Mouse (Mus musculus) lung, postnatal 25 days (tissue): ENCODE data around the gene Dazap1.

ENCODE experiments used
- DNase-seq: peaks from one replicate; pipeline ENCODE4 v3.0.0; 2022; ENCODE audit warnings: low spot score

Gene Dazap1

GRCm38 (mm10) chr10:80248971-80249640 lies 12.2 kb upstream of the Dazap1 start, which contains the start of gene Ndufs7:
Gene Ndufs7, plus strand, starts transcription at chr10:80249121.
- peak; percentile 96 for DNase-seq

- no peak for DNase-seq
Observed at GRCm38 (mm10) chr10:80250059-80250458, 11.2 kb upstream of the Dazap1 start.

- DNase-seq = no peak
Observed at GRCm38 (mm10) chr10:80250573-80250972, 10.7 kb upstream of the Dazap1 start.

GRCm38 (mm10) chr10:80252011-80252410 lies 9.3 kb upstream of the Dazap1 start:
- DNase-seq = no peak

GRCm38 (mm10) chr10:80252493-80253274 lies 8.6 kb upstream of the Dazap1 start:
- DNase-seq = no peak

GRCm38 (mm10) chr10:80253551-80253950 lies 7.7 kb upstream of the Dazap1 start:
- DNase-seq = no peak

GRCm38 (mm10) chr10:80254331-80255297 lies 6.7 kb upstream of the Dazap1 start:
- DNase-seq = no peak

- DNase-seq = no peak
Observed at GRCm38 (mm10) chr10:80255881-80256535, 5.3 kb upstream of the Dazap1 start.

- DNase-seq = no peak
Observed at GRCm38 (mm10) chr10:80257936-80258335, 3.4 kb upstream of the Dazap1 start.

GRCm38 (mm10) chr10:80258752-80259462 lies 2.4 kb upstream of the Dazap1 start:
- DNase-seq = no peak

GRCm38 (mm10) chr10:80259463-80259805 lies 1.9 kb upstream of the Dazap1 start:
- DNase-seq = no peak

- no peak for DNase-seq
Observed at GRCm38 (mm10) chr10:80259861-80260641, 1.2 kb upstream of the Dazap1 start.

- peak; percentile 99 for DNase-seq
Observed at GRCm38 (mm10) chr10:80261585-80261968, 291 bp downstream of the Dazap1 start.

- no peak for DNase-seq
Observed at GRCm38 (mm10) chr10:80262169-80262568, 883 bp downstream of the Dazap1 start.

GRCm38 (mm10) chr10:80262776-80263365 lies 1.6 kb downstream of the Dazap1 start:
- DNase-seq = no peak

GRCm38 (mm10) chr10:80264341-80265148 lies 3.3 kb downstream of the Dazap1 start:
- peak; percentile 99 for DNase-seq

GRCm38 (mm10) chr10:80265149-80265486 lies 3.8 kb downstream of the Dazap1 start:
- no peak for DNase-seq

- no peak for DNase-seq
Observed at GRCm38 (mm10) chr10:80270099-80270498, 8.8 kb downstream of the Dazap1 start.

GRCm38 (mm10) chr10:80270734-80271181 lies 9.5 kb downstream of the Dazap1 start:
- DNase-seq = no peak
